Mouse (Mus musculus) induced T-regulatory cell, adult 2 months (primary cell): ENCODE data around the gene Olfr1394.
"Not testable (repeated sequence)": the region's sequence is repeated elsewhere in the genome, so short reads cannot be mapped to it uniquely, and the experiment has no call there.

Source experiments
- DNase-seq: peaks from one replicate; pipeline ENCODE4 v3.0.0-alpha.2; 2012; ENCODE audit warnings: low read depth

Gene Olfr1394

GRCm38 (mm10) chr11:49154077-49154476 is at the start of gene Olfr1394:
Gene Olfr1394, plus strand, starts transcription at chr11:49154377.
- no peak for DNase-seq

DNA sequence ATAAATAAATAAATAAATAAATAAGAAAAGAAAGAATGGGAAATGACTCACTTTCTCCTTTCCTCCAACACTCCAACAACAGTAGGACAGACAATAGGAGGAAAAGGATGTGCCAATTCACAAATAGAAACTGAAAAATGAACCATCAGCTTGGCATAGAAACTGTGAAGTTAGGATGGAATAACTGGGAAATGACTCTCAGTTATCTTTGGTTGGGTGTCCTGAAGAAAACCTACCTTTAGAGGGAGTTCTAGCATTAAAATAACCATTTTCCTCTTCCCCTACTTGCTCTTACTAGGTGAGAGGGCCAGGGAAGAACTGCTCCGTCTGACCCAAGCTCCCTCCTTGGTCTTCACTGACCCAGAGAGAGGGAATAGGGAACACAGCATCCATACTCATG is 48.4 kb upstream of the Olfr1394 start:
- DNase-seq: no peak

DNA sequence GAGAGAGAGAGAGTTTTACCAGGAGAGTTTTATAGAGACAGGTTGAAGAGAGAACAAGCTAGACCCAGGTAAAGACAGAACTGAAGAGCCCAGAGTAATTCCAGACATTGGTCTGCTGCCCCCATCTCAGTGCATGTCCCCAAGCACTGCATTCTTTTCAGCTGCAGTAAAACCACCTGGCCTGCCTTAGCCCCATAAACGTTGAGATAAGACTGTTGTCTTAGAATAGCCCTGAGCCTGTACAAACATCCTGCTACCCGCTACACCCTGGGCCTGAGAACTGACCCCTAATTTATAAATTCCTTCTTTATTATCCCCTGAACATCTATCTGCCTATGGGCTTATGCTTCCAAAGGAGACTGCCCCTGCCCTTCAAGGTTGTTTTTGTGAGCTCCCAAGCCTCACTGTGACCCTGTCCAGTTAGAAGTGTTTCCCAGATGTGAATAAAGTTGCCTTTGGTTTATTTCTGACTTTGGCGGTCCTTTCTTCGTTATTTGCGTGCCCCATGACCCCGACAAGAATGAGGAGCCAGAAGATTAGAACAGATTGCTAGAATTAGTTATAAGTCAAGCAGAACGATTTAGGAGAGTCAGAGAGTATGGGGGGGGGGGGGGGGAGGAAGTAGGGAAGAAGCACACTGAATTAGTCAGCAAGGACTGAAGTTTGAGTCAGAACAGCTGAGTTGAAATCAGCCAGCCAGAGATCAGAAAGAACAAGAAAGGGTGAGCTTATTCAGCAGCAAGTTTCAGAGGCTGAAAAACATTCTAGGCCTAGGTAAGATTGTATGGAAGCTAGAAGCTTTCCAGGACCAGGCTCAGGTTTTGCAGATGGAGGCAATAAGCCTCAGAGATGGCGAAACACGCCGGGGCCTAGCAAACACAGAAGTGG is 46.3 kb upstream of the Olfr1394 start:
- DNase-seq: peak; percentile 22

GRCm38 (mm10) chr11:49108833-49109232 is 45.3 kb upstream of the Olfr1394 start:
- DNase-seq: peak; percentile 79

GRCm38 (mm10) chr11:49111000-49111399 is 43.2 kb upstream of the Olfr1394 start:
- DNase-seq: no peak

- DNase-seq: no peak
Measured at GRCm38 (mm10) chr11:49112624-49113219, 41.5 kb upstream of the Olfr1394 start.

GRCm38 (mm10) chr11:49114158-49114557 is 40.0 kb upstream of the Olfr1394 start:
- DNase-seq: no peak

DNA sequence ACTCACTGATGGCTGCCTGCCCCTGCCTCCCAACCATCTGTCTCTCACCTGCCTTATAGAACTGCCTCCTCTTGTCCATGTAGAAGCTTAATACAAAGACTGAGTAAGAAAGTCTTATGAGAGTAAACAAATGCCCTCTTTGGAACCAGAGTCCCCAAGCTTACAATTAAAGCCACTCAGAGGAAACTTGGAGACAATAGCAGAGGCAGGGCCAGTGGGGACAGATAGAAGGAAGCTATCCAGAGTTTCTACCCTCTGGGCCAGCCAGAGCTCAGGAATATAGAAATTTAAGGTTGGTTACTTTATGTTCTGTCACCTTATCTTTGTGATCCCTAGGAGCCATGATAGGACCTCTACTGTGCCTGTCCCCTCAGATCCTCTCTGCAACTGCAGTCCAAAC is 39.4 kb upstream of the Olfr1394 start, which contains the start of gene Olfr1396:
Olfr1396 (minus strand) TSS at position 101 of the 400 bp plus-strand sequence.
- no peak for DNase-seq

DNA sequence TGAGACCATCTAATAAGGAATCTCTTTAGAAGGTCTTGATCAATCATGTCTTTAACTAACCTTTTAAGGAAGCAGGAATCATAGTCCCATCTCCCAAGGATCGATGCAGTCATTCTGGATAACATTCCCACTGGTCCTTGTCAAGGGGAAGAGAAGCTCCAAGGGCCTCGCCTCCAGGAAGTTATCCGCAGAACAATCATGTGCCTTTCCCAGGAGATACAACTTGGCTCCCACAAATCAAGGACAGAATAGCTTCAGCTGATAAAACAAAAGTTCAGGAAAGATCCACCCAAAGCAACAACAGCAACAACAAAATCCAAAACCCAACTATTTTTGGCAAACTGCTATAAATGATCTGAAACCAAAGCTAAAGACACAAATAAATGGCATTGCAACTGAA is 34.5 kb upstream of the Olfr1394 start:
- no peak for DNase-seq

GRCm38 (mm10) chr11:49124169-49124568 is 30.0 kb upstream of the Olfr1394 start:
- no peak for DNase-seq

DNA sequence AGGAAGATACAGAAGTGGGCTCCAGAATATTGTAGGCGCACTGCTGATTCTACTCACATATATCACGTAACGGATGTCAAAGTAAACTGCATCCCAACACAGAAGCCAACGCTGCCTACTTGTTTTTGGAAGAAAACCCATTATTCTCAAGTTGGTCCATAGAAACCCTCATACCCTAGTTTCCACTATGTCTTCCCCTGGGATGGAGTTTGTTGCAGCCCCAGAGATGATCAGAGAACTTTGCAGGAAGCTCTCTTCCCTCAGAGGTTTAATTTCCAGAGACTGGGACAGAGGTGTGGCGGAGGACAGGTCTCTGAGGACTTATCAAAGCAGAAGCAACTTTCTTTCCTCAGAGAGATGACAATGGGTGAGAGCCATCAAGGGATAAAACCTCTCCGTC is 12.2 kb upstream of the Olfr1394 start, which contains the start of gene Olfr1395:
Olfr1395 (plus strand) TSS at position 301 of the 400 bp plus-strand sequence.
- DNase-seq: no peak

GRCm38 (mm10) chr11:49156821-49157814 is 2.9 kb downstream of the Olfr1394 start:
- DNase-seq: no peak

GRCm38 (mm10) chr11:49168839-49169611 is 14.8 kb downstream of the Olfr1394 start:
- DNase-seq: no peak

GRCm38 (mm10) chr11:49170576-49170975 is 16.4 kb downstream of the Olfr1394 start:
- no peak for DNase-seq

- peak; percentile 21 for DNase-seq
Measured at GRCm38 (mm10) chr11:49175345-49175744, 21.2 kb downstream of the Olfr1394 start.

- DNase-seq: not testable (repeated sequence)
Measured at GRCm38 (mm10) chr11:49176047-49176779, 22.0 kb downstream of the Olfr1394 start.

DNA sequence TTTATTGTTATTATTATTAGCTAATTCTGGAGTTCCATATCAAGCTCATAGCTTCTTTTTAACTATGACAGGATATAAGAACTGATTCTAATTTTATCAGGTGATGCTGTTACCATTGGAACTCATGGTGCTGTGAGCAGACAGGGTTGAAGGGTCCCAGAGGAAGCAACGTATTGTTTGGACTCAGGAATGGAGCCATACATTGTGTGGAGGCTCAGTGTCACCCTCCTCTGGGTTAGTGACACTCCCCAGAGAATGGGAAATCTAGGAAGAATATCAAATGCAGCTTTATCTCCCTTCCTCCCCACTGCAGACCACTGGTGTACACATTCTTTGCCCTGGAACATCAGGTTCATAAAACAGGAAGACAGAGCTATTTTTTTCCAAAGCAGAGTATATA is 29.0 kb downstream of the Olfr1394 start:
- no peak for DNase-seq

DNA sequence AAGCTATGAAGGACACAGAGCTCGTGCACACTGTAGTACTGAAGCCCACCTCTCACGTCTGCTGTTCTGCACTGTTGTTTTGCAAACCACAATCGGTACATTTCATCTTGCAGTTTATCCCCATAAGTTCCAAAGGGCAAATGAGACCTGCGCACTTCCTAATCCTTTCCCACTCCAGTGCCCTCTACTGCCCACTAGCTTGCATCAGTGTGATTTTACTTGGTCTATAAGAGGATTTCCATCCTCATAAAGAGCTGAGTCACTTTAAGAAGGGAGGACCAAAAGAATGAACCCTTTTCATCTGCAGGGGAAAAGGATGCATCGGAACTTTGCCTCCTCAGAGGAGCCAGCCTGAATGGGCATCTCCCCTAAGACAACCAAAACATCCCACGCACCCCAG is 32.3 kb downstream of the Olfr1394 start:
- DNase-seq: no peak

DNA sequence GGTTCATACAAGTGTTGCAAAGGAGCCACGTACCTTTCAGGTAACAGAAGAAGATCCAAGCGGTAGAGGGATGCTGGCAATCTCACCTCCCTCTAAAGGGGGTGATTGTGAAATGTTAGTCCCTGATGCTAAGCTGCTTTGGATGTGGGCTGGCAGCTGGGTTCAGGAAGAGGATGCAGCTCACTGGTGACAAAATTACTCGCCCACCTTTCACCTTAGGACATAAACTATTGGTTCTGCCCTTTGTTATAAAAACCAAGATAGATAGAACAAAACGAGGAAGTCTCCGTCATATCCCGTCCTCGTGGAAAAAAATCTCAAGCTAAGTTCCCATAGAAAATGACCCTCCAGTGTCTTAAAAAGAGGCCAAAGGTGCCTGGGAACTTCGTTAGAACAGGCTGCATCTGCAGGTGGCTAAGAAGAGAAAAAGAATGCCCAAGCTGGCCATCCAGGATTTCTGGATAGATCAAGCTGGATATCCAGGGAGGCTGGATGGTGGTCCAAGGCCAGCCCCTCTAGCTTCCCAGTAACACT is 32.8 kb downstream of the Olfr1394 start, which contains the start of gene Btnl9:
Btnl9 (minus strand) TSS at position 205 of the 534 bp plus-strand sequence.
- DNase-seq: no peak

- no peak for DNase-seq
Measured at GRCm38 (mm10) chr11:49187701-49188100, 33.5 kb downstream of the Olfr1394 start.
